Mouse (Mus musculus): ENCODE data around the gene 4930469K13Rik. TPM values are rescaled to one million over a fixed set of nuclear protein-coding genes. Genes with fewer than 3 reads are reported as not detected.
A peak's percentile ranks its signal among the peaks of the same experiment; 100 is the strongest.
"Not testable (repeated sequence)": the region's sequence is repeated elsewhere in the genome, so short reads cannot be mapped to it uniquely, and the experiment has no call there.

Gene 4930469K13Rik
- not detected for total RNA-seq (2021)
- long read RNA-seq, experiment 1, partial matches to known transcripts = 0 of 2 reads
- long read RNA-seq, experiment 1, other reads (novel, unspliced or antisense) = 2 of 2 reads
- long read RNA-seq, experiment 2, partial matches to known transcripts = 0 of 4 reads
- long read RNA-seq, experiment 2, other reads (novel, unspliced or antisense) = 4 of 4 reads

DNA sequence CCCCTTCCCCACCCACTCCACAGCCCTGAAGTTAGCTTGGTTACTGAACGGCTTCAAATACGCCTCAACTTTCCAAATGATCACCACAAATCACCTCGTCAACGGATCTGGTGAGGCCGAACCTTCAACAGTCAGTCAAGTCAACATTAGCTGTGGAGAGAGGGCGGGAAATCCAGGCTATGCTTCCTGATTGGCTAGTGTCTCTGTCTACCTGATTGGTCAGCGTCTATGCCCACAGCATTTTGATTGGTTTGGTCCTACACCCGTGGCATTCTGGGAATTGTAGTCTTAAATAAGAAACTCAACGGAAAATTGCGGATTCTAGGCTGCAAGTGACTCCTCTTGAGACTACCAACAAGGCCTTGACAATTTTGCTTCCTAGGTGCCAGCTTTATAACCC, at the start of gene 4930469K13Rik:
4930469K13Rik (minus strand) TSS at position 133 of the 400 bp plus-strand sequence.
- DNase-seq (ENCODE audit: low spot score in 2 of 2) = no peak

DNA sequence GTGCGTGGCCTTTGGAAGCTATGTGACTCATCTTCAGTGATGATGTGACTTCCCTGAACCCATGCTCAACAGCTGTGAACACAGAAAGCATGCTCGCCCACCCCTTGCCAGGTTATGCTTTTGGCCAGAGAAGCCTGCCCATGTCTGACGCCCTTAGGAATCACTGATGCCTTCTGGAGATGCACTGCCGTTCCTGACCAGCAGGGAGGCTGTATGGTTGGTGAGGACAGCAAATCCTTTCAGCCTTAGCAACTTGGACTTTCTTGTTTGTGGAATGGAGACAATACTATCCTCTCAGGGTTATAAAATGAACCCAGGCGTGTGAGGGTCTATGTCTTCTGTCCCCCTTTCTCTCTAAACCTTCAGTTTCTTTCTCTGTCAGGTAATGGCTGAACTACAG, 48.6 kb upstream of the 4930469K13Rik start:
- DNase-seq (ENCODE audit: low spot score in 2 of 2) = no peak

DNA sequence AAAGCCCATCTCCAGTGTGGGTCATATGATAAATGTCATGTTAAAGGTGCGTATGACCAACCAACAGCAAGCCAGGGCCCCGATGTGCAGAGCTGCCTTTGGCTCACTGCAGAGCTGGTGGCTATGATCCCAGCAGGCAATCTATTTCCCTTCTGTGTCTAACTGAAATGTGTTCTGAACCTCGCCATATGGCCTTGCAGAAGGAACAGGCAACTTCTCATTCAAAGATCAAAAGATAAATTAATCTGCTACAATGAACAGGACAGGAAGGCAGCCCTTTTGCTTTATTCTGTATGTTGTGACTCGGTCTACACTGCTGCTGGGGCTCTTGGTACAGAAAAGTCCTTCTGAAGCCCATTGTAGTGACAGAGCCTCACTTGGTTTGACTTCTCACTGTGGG, 46.1 kb upstream of the 4930469K13Rik start:
- peak; percentile 19 to 57 for DNase-seq (ENCODE audit: low spot score in 2 of 2)

DNA sequence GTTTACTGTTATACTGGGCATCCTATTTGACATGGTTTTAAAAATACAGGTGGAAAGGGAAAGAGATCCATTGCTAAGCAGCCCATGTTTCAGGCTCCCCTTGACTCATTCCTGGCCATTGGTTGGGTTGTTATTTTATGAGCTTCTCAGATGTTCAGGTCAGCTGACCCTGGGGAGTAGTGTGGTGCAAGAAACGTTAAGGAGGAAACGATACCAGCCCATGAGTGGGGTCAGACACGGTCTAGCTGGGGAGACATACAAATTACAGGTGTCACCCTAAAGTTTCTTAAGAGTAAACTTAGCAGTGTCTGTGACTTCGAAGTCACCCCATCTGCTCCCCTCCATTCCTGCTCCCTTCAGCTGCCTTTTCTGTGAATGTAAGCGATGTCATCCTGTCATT, 45.6 kb upstream of the 4930469K13Rik start:
- no peak for DNase-seq (ENCODE audit: low spot score in 2 of 2)

DNA sequence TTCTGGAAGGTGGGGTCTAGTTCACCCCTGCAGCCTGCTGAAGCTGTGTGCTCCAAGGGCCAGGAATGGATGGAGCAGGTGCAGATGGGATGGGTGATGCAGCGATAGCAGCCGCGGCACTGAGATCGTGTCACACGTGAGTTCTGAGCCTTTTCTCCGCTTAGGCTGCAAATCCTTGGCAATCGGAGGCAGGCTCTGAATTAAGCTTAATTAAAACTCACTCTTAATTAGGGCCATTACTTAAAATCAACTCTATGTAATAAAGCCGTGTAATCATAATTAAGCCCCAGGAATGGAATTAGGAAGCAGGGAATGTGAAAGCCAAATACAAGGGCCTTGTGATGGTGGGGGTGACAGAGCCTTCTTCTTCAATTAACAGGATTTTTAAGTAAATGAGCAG, 40.9 kb upstream of the 4930469K13Rik start:
- DNase-seq (ENCODE audit: low spot score in 2 of 2) = no peak

DNA sequence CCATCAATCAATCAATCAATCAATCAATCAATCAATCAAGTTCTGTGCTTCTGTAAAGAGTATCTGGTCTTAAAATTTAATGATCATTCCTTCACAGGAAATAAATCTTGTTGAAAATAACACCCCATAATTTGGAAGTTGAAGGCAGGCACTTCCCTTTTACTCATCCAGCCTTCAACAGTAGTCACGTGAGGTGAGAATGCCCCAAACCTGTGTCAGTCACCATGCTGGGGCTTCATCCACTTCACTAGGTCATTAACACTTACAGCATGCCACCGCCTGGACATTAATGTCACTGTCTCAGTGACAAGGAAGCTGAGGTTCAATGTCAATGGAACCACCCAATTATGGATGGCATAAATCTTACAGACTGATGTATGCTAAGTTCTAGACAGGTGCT, 30.1 kb upstream of the 4930469K13Rik start:
- DNase-seq (ENCODE audit: low spot score in 2 of 2) = no peak

DNA sequence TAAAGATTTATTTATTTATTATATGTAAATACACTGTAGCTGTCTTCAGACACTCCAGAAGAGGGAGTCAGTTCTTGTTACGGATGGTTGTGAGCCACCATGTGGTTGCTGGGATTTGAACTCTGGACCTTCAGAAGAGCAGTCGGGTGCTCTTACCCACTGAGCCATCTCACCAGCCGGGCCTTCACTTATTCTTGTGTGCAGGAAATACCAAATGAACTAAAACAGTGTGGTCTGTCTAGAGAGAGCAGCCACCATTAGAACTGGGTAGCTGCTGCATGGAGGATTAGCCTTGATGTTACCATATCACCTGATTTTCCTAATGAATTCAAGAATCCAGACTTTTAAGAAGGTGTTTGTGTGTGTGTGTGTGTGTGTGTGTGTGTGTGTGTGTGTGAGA, 27.4 kb upstream of the 4930469K13Rik start:
- DNase-seq (ENCODE audit: low spot score in 2 of 2) = not testable (repeated sequence)

DNA sequence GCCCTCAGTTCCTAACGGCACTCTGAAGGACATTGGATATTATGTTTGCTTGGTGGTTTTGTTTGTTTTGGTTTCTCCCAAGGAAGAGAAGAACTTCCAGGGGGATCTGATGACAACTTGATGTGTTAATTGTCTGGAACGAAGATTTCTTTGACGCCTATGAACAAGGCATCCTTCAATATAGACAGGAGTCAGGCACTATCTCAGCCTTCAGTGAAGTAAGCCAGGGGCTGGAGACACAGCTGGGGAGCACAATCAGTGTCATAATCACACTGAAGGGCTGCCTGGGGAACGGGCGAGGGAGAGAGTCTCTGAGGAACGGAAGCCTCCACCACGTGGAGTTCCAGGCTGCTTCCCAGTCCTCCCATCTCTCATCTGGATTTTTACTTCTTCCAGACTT, 26.5 kb upstream of the 4930469K13Rik start:
- no peak for DNase-seq (ENCODE audit: low spot score in 2 of 2)

DNA sequence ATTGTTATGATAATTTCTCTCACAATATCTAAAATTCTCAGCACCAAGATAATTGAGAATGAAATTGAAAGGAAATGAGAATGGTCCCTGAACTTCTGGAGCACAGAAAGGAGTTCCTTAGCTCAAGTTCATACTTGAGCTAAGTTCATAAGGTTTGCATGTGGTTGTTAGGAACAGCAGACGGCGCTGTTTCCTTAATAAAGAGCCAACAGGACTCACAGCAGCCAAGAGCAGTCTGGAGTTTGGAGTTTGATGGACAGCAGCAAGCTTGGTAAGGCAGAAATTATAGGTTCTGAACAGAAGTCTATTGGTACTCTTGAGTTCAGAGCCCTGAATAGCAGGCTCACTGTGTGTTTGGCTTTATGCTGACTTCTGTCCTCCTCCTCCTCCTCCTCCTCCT, 24.8 kb upstream of the 4930469K13Rik start:
- DNase-seq (ENCODE audit: low spot score in 2 of 2) = peak in 1 of 2 experiments; percentile 48

DNA sequence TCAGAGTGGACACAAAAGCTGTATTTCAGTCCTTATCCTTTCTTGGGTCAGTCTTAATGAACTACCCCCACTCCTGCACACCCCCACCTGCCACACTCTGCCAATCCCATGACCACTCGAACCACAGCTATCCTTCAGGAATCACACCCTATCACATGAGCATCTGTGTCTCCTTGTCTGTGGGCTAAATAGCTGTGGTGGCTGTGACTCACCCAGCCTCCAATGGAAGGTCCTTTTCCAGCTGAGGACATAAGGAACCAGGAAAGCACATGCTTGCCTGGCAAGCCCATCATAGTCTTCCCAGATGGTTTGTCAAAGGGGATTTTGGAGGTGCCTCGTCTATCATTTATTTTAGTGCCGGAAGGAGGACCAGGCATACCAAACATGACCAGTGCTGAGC, 20.0 kb upstream of the 4930469K13Rik start:
- DNase-seq (ENCODE audit: low spot score in 2 of 2) = no peak

DNA sequence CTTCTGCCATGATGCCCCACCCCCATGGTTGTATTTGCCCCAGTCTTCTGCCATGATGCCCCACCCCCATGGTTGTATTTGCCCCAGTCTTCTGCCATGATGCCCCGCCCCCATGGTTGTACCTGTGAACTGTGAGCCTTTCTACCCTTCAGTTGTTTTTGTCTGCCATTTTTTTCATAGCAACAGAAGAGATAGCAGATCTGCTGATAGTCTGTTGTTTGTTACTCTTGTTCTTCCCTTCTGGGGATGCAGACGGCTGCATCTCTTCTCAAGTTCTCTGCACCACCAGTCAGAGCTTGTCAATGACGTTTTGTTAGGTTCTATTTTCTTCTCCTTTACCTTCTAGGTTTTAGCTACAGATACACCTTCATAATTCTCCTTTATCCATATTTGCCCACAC, 19.2 kb upstream of the 4930469K13Rik start:
- DNase-seq (ENCODE audit: low spot score in 2 of 2) = no peak

DNA sequence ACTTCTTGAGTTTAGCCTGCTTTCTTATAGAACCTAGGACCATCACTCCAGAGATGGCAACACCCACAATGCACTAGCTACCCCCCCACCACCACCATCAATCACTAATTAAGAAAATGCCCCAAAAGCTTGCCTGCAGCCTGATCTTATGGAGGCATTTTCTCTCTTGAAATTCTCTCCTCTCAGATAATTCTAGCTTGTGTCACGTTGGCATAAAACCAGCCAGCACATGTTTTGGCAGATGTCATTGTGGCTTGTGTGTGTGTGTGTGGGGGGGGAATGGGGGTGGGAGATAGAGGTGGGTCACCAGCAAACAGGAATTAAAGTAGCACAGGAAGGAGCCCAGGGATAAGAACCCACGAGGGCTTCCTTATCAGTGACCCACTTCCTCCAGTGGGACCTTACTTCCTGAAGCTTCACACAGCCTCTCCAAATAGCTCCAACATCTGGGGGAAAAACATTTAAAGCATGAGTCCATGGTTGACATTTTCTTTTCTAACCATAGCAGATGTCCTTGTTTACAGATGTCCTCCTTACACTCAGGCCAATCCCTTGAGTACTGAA, 18.3 kb upstream of the 4930469K13Rik start:
- DNase-seq (ENCODE audit: low spot score in 2 of 2) = no peak

DNA sequence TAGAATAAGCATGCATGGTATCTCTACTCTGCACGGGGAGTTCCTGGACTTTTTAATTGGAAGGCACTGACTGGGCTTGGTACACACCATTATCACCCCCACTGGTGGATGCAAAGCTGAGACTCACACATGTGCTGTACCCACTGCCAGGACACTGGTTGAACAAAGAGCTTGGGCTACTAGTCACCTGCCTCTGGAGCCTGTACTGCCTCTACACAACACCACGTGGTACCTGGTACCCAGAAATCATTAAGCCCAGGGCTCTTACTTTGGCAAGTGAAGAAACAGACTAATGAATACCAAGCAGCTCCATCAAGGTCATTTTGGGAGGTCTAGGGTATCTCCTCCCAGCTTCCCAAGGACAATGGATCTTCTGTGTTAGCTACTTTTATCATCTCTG, 15.4 kb upstream of the 4930469K13Rik start:
- DNase-seq (ENCODE audit: low spot score in 2 of 2) = no peak

DNA sequence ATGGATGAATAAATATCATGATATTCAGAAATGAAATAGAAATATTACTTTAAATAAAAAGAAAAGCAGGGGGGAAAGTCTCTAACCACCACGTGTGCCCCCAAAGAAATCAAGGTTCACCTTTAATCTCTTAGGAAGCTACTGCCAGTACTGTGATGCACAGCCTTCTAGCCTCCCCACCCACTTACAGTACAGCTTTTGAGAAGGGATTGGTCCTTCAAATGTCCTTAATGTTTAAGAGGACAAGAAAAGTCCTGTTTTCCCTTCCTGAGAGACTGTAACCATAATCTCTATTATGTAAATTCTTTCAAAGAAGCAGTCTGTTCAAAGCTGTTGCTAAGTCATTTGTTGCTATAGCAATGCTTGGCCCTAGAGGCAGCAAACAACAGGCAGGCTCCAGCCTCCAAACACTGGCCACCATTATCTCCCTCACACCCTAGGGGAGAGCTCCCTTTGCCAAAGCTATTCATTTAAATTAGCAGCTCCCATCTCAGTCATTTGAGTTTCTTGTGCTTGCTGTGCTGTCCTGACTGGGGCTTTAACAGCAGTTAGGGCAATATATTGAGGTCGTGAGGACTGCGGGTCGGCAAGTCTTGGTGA, 14.5 kb upstream of the 4930469K13Rik start:
- DNase-seq (ENCODE audit: low spot score in 2 of 2) = peak; percentile 22 to 67

DNA sequence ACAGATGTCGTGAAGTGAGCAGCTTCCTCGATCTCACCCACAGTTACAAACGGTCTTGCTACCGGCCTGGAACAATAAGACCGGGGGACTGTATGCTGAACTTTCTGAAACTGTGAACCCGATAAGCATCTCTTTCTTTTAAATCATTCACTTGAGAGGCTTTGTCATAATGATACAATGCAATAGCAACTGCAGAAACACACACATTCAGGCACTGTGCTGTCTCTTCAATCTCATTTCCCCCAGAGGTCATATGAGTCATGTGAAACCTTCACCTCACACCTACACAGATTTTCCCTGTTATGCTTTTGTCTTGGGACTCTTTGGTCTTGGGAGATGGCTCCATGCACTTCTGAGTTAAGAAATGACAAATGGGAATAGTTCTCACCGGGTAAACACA, 13.6 kb upstream of the 4930469K13Rik start:
- no peak for DNase-seq (ENCODE audit: low spot score in 2 of 2)

DNA sequence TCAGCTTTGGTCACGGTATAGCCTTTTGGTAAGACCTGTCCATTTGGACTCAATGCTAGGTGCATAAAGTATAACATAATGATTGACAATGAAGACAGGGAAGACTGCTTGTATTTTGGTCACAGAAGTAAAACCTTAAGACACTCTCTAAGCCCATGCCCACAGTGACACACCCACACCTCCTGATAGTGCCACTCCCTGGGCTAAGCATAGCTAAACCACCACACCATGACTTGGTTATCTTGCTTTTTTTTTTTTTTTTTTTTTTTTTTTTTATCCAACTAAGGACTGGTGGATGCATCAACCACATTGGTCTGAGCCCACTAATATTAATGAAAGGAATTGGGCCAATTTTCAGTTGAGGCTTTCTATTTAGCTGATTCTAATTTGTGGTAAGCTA, 10.9 kb upstream of the 4930469K13Rik start:
- DNase-seq (ENCODE audit: low spot score in 2 of 2) = no peak

DNA sequence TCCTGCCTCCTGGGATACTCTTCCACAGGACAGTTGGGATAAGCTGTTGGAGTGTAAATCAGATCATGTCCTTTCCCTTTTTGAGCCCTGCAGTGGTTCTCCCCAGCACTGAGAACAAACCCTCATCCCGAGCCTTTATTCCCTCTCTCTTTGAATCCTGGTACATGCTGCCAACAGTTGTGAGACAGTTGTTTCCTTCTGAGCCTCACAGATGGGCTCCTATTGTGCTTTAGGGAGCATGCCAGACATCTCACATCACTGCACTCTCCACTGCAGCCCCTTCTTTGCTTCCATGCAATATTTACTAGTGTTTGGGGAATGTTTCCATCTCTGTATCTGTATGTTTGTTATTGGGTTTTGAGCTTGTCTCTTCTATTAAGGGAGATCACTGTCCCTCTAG, 6.6 kb upstream of the 4930469K13Rik start:
- no peak for DNase-seq (ENCODE audit: low spot score in 2 of 2)

DNA sequence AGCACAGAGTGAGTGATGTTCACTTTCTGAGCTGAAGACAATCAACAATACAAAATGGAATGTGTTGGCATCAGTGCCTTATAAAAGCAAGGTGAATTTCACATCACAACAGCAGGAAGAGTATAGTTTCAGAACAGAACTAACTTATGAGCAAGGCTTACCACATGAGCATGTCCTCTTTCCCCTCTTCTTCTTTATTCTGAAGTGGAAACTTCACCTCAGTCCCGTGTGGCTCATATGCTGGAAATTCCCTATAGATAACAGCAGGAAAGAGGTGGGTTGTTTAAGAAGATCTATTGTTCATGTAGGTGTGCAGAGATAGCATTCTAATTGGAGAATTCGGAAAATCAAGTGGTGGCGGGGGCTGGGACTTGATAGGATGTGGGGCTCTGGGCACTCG, 3.5 kb upstream of the 4930469K13Rik start:
- DNase-seq (ENCODE audit: low spot score in 2 of 2) = no peak

DNA sequence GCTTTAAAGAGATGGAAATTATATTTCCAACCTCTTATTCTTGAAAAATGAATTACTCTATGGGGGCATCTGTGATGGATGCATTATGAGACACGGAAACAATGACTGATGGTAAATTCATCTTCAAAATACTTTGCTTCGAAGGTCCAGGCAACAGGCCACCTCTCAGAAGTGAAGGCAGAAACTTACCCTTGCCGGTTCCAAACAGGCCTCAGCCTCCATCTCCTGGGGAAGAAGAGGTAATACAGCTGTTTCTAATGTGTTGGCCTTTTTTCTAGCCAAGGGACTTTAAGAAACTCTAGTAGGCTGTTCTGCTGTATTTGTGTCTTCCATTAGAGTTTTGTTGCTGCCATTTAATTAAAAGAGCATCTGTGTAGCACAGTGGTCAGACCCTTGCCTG, 11.3 kb downstream of the 4930469K13Rik start:
- no peak for DNase-seq (ENCODE audit: low spot score in 2 of 2)

DNA sequence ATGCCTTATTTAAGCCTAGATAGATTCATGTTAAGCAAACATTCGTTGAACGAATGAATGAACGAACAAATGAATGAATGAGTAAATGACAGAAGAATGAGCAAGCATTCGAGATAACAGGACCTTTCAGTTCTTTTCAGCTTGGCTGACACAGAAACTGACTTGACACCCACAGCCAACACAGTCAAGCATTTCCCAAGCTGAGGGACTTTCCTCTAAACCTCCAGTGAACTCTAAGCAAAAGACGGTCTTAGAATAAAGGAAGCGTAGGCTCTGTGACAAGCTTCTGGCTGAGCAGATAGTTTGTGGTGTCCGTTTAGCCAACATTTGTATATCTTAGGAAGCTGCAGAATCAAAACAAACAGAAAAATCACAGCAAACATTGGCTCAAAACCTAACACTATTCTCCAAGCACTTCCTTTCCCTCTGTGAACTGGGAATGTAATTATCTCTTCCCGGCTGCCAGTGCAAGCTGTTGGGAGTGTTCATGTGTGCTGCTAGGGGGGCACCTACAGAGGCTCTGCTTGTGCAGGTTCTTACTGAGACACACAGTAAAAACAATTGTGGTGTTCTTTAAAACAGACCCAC, 12.1 kb downstream of the 4930469K13Rik start:
- peak in 1 of 2 experiments; percentile 55 for DNase-seq (ENCODE audit: low spot score in 2 of 2)

DNA sequence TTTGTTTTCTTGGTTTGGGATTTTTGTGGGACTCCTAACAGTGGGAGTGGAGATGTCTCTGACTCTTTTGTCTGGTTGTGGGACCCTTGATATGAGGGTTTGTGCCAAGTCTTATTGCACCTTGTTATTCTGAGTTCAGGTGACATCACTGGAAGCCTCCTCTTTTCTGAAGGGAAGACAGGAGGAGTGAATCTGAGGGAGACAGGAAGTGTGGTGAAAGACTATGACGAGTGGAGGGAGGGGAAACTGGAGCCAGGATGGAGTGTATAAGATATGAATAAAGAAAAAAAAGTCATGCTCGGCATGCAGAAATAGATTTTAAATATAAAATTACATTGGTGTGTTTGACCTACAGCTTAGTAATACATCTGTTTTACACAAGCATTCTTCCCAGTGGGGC, 13.7 kb downstream of the 4930469K13Rik start:
- no peak for DNase-seq (ENCODE audit: low spot score in 2 of 2)

DNA sequence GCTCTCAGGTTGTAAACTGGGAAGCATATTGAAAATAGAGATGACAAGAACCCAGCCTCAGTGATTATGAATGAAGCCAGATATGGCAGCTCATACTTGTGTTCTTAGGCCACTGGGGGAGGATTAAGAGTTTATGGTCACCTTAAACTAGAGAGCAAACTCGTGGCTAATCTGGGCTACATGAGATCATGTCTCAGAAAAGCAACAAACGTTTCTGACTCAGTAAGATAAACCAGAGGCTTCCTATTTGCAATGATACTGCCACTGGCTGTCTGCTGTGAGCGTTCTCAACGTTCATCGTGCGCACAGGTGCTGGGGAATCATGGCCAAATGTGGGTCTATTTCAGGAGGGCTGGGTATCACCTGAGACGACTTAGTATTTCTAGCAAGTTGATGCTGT, 14.6 kb downstream of the 4930469K13Rik start:
- no peak for DNase-seq (ENCODE audit: low spot score in 2 of 2)
